In genomic region chr1:159702038-159702437, GRCm38 (mm10) we compare ENCODE assay signal across 10 mouse cellular contexts.
A peak's percentile ranks its signal among the peaks of the same experiment; 100 is the strongest.
DNase-seq lines count a peak whose midpoint lies in the region; ATAC-seq lines count a peak whose summit lies in the region.
"Had no signal": no experiment of that assay in that cellular context is flagged by ENCODE, and none has a peak within 500 bp of the region (broad histone marks: within the 10 kb centered on the region; RNA-seq: fewer than 3 reads in every experiment).

No protein-coding gene starts in this region.

- H3K27ac ChIP-seq in forebrain, embryonic 14.5 days (ENCODE audit: low read depth, low read length), result no peak overlapping the region
- no peak overlapping the region for H3K27ac ChIP-seq in forebrain, embryonic 15.5 days (replicated peaks)
- no peak overlapping the region for H3K27ac ChIP-seq in midbrain, embryonic 10.5 days (replicated peaks)
- no peak overlapping the region for H3K27ac ChIP-seq in midbrain, embryonic 13.5 days
- H3K27ac ChIP-seq in embryonic facial prominence, embryonic 10.5 days (replicated peaks), result no peak overlapping the region
- H3K27ac ChIP-seq: heart, embryonic 13.5 days; liver, embryonic 13.5 days had no signal

- no peak for ATAC-seq in forebrain, embryonic 14.5 days
- ATAC-seq in forebrain, embryonic 15.5 days (replicated peaks), result no peak
- no peak for ATAC-seq in midbrain, embryonic 13.5 days

- peak; percentile 42 for DNase-seq in forebrain, embryonic 14.5 days (ENCODE audit: low spot score)
- DNase-seq in midbrain, embryonic 10.5 days (ENCODE audit: low spot score), result peak; percentile 28
- DNase-seq in embryonic facial prominence, embryonic 10.5 days (ENCODE audit: low spot score), result peak; percentile 58
- DNase-seq in splenic B cell, adult 2 months (ENCODE audit: low read depth, low spot score), result peak; percentile 17
- no peak for DNase-seq in left cerebral cortex, adult 8-10 months (ENCODE audit: low spot score in 2 of 2)
- no peak for DNase-seq in layer of hippocampus, postnatal 10 days (ENCODE audit: low spot score in 2 of 2)
- DNase-seq: liver, embryonic 13.5 days had no signal

- no peaks in the 10 kb centered on the region for H3K9me3 ChIP-seq in forebrain, embryonic 14.5 days (replicated peaks; ENCODE audit: control insufficient read depth, low read length)
- H3K9me3 ChIP-seq in forebrain, embryonic 15.5 days, result no peaks in the 10 kb centered on the region
- no peaks in the 10 kb centered on the region for H3K9me3 ChIP-seq in midbrain, embryonic 10.5 days (replicated peaks)
- no peaks in the 10 kb centered on the region for H3K9me3 ChIP-seq in midbrain, embryonic 13.5 days
- no peaks in the 10 kb centered on the region for H3K9me3 ChIP-seq in embryonic facial prominence, embryonic 10.5 days
- H3K9me3 ChIP-seq: heart, embryonic 13.5 days; liver, embryonic 13.5 days had no signal

- H3K27me3 ChIP-seq in forebrain, embryonic 14.5 days (replicated peaks; ENCODE audit: control insufficient read depth, insufficient read depth, low read length), result no peaks in the 10 kb centered on the region
- no peaks in the 10 kb centered on the region for H3K27me3 ChIP-seq in forebrain, embryonic 15.5 days
- no peaks in the 10 kb centered on the region for H3K27me3 ChIP-seq in midbrain, embryonic 10.5 days (ENCODE audit: low read depth, poor library complexity, severe bottlenecking)
- H3K27me3 ChIP-seq in midbrain, embryonic 13.5 days, result no peaks in the 10 kb centered on the region
- no peaks in the 10 kb centered on the region for H3K27me3 ChIP-seq in embryonic facial prominence, embryonic 10.5 days (replicated peaks; ENCODE audit: low read depth, poor library complexity, severe bottlenecking)
- no peaks in the 10 kb centered on the region for H3K27me3 ChIP-seq in splenic B cell, adult 2 months (ENCODE audit: control insufficient read depth, insufficient read depth, low read length, poor library complexity, severe bottlenecking)
- H3K27me3 ChIP-seq: heart, embryonic 13.5 days; liver, embryonic 13.5 days had no signal

- no peaks in the 10 kb centered on the region for H3K4me1 ChIP-seq in forebrain, embryonic 14.5 days (ENCODE audit: control insufficient read depth, insufficient read depth, low read length)
- H3K4me1 ChIP-seq in forebrain, embryonic 15.5 days, result no peaks in the 10 kb centered on the region
- H3K4me1 ChIP-seq in midbrain, embryonic 10.5 days, result peaks cover 13% of the 10 kb centered on the region; the same call in 1 of the 2 replicates
- H3K4me1 ChIP-seq in midbrain, embryonic 13.5 days (replicated peaks), result peaks cover 8% of the 10 kb centered on the region
- H3K4me1 ChIP-seq in embryonic facial prominence, embryonic 10.5 days, result peaks cover 3% of the 10 kb centered on the region
- H3K4me1 ChIP-seq: heart, embryonic 13.5 days; liver, embryonic 13.5 days had no signal

- H3K4me2 ChIP-seq in forebrain, embryonic 14.5 days (ENCODE audit: low read length), result no peak overlapping the region
- H3K4me2 ChIP-seq in forebrain, embryonic 15.5 days (replicated peaks), result no peak overlapping the region
- H3K4me2 ChIP-seq in midbrain, embryonic 13.5 days (replicated peaks), result no peak overlapping the region
- H3K4me2 ChIP-seq: heart, embryonic 13.5 days; liver, embryonic 13.5 days had no signal

- 94% methylated on average over 7 of the region's 9 CpGs for WGBS in forebrain, embryonic 14.5 days
- WGBS in forebrain, embryonic 15.5 days, result 78% methylated on average over 9 of the region's 9 CpGs
- WGBS in midbrain, embryonic 10.5 days, result 71% methylated on average over 5 of the region's 9 CpGs
- WGBS in midbrain, embryonic 13.5 days, result 44% methylated on average over 1 of the region's 9 CpGs
- WGBS in embryonic facial prominence, embryonic 10.5 days, result 91% methylated on average over 9 of the region's 9 CpGs

- H3K4me3 ChIP-seq in forebrain, embryonic 14.5 days (ENCODE audit: low read depth, low read length), result no peak overlapping the region
- no peak overlapping the region for H3K4me3 ChIP-seq in forebrain, embryonic 15.5 days
- no peak overlapping the region for H3K4me3 ChIP-seq in midbrain, embryonic 10.5 days
- H3K4me3 ChIP-seq in midbrain, embryonic 13.5 days (replicated peaks), result no peak overlapping the region
- no peak overlapping the region for H3K4me3 ChIP-seq in embryonic facial prominence, embryonic 10.5 days
- H3K4me3 ChIP-seq: heart, embryonic 13.5 days; liver, embryonic 13.5 days had no signal

- no peaks in the 10 kb centered on the region for H3K36me3 ChIP-seq in forebrain, embryonic 14.5 days (ENCODE audit: control insufficient read depth, insufficient read depth, low read length)
- H3K36me3 ChIP-seq in forebrain, embryonic 15.5 days, result no peaks in the 10 kb centered on the region
- H3K36me3 ChIP-seq in midbrain, embryonic 10.5 days, result no peaks in the 10 kb centered on the region
- no peaks in the 10 kb centered on the region for H3K36me3 ChIP-seq in midbrain, embryonic 13.5 days
- H3K36me3 ChIP-seq in embryonic facial prominence, embryonic 10.5 days (replicated peaks), result no peaks in the 10 kb centered on the region
- no peaks in the 10 kb centered on the region for H3K36me3 ChIP-seq in splenic B cell, adult 2 months (ENCODE audit: control insufficient read depth, insufficient read depth, low read length, poor library complexity, severe bottlenecking)
- H3K36me3 ChIP-seq: heart, embryonic 13.5 days; liver, embryonic 13.5 days had no signal

- H3K9ac ChIP-seq in forebrain, embryonic 14.5 days (ENCODE audit: low read length), result no peak overlapping the region
- no peak overlapping the region for H3K9ac ChIP-seq in forebrain, embryonic 15.5 days (replicated peaks)
- H3K9ac ChIP-seq in midbrain, embryonic 13.5 days (replicated peaks), result no peak overlapping the region
- H3K9ac ChIP-seq: heart, embryonic 13.5 days; liver, embryonic 13.5 days had no signal

Comparison
In these comparisons a context has a peak if more than half of its experiments do, and no peak if none do; other contexts are left out.
1. DNase-seq: peak in forebrain, embryonic 14.5 days (single experiment), midbrain, embryonic 10.5 days (single experiment), embryonic facial prominence, embryonic 10.5 days (single experiment) and splenic B cell, adult 2 months (single experiment); none in left cerebral cortex, adult 8-10 months (0 of 2) and layer of hippocampus, postnatal 10 days (0 of 2).